24 mouse cellular contexts compared by ENCODE assay signal in the genomic region with DNA sequence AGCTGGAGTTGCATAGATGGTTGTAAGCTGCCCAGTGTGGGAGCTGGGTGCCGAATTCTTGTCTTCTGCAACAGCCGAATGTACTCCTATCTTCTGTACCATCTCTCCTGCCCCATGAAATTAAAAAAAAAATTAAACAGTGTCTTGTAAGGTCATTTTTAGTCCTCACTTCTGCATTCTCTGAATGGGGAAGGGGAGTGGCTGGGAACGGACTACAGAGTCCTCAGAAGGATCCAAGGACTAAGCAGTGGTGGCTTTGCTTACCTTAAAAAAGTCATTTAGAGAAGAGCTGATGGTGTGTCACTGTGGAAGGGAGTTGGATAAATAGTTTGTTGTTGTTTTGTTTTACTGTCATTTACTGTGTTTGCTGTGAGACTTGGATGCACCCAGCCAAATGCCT. TPM values are rescaled to one million over a fixed set of nuclear protein-coding genes. Genes with fewer than 3 reads are reported as not detected.
"Had no signal": no experiment of that assay in that cellular context is flagged by ENCODE, and none has a peak within 500 bp of the region (broad histone marks: within the 10 kb centered on the region; RNA-seq: fewer than 3 reads in every experiment).

No protein-coding gene starts in this region.

- H3K27ac ChIP-seq: gastrocnemius, adult 2 months; heart, adult 2 months; heart, embryonic 13.5 days; heart, embryonic 15.5 days; hindbrain, embryonic 13.5 days; hindbrain, embryonic 15.5 days; hindbrain, postnatal 0 days; layer of hippocampus, adult 2 months; limb, embryonic 13.5 days; limb, embryonic 15.5 days had no signal

- H3K36me3 ChIP-seq: heart, embryonic 13.5 days; heart, embryonic 15.5 days; hindbrain, embryonic 13.5 days; hindbrain, embryonic 15.5 days; limb, embryonic 13.5 days; limb, embryonic 15.5 days had no signal

- H3K9me3 ChIP-seq: heart, embryonic 13.5 days; heart, embryonic 15.5 days; hindbrain, embryonic 13.5 days; hindbrain, embryonic 15.5 days; limb, embryonic 13.5 days; limb, embryonic 15.5 days had no signal

- H3K9ac ChIP-seq: heart, embryonic 13.5 days; heart, embryonic 15.5 days; hindbrain, embryonic 13.5 days; hindbrain, embryonic 15.5 days; limb, embryonic 13.5 days; limb, embryonic 15.5 days had no signal

- ATAC-seq: hindbrain, postnatal 0 days; intestine, embryonic 16.5 days had no signal

- DNase-seq: gastrocnemius, adult 2 months; gastrocnemius, postnatal 10 days; gastrocnemius, postnatal 25 days; heart, adult 2 months; heart, postnatal 14 days; heart, postnatal 36 days; kidney, adult 11 months; kidney, adult 2 months; kidney, adult 9 months; kidney, postnatal 10 days; kidney, postnatal 25 days; kidney, postnatal 4 days; left cerebral cortex, postnatal 4 days had no signal

- H3K27me3 ChIP-seq: hindbrain, embryonic 13.5 days; hindbrain, embryonic 15.5 days; limb, embryonic 13.5 days; limb, embryonic 15.5 days had no signal

- H3K4me2 ChIP-seq: heart, embryonic 11.5 days; heart, embryonic 13.5 days; heart, embryonic 15.5 days; hindbrain, embryonic 13.5 days; hindbrain, embryonic 15.5 days; limb, embryonic 13.5 days; limb, embryonic 15.5 days had no signal

- H3K4me1 ChIP-seq: hindbrain, embryonic 15.5 days had no signal

- H3K4me3 ChIP-seq: gastrocnemius, adult 2 months; heart, adult 2 months; heart, embryonic 13.5 days; heart, embryonic 15.5 days; hindbrain, embryonic 13.5 days; hindbrain, embryonic 15.5 days; layer of hippocampus, adult 2 months; limb, embryonic 13.5 days; limb, embryonic 15.5 days had no signal

RNA-seq across cellular contexts. Expression of a gene that starts 48.4 kb away (rescaled TPM):
- total RNA-seq: hematopoietic stem cell, adult 5-6 weeks had no signal
